Mouse (Mus musculus) inflammation-experienced regulatory T-cells, adult 16 weeks (primary cell): ENCODE measurements around the gene Tnrc6b. TPM values are rescaled to one million over a fixed set of nuclear protein-coding genes. Genes with fewer than 3 reads are reported as not detected.

Source experiments
- polyA plus RNA-seq: library from polyadenylated mRNA; unstranded; fragments of 100-300 nt; shearing (Covaris generic); gene quantifications from one replicate; pipeline ENCODE4 v1.2.1, GENCODE M21; 2017

Gene Tnrc6b
- 69.4 TPM for polyA plus RNA-seq

DNA sequence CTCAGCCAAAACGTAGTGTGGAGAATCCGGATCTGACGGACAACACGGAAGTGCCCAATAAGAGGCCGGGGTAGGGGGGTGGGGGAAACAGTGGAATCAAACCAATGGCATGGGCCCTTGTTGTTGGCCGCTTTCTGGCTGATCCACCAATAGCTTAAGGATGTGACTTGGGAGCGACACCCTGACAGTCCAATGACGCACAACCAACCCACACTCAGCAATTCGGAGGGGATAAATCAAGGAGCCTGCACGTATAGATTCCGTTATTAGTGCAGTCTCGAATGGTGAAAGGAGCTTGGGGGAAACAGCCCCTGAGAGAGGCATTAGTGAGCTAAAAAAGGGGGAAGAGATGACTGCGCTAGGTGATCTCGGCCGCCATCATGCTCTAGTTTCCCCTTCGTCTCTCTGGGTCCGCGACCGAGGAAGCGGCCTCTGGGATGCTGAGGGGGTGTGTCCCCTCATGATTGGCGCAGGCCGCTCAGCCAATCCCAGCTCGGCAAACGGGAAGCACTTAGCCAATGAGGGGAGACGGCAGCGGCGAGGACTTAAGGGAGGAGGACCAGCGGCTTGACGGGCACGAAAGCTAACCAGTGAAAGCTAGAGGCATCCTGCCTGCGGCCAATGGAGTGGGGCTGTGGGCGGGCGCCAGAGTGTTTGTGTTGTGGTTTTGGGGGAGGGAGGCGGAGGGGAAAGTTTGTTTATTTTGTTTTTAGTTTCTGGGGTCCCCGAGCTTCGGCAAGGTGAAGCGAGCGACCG is at the start of gene Tnrc6b:
TSS of gene Tnrc6b (plus strand) at position 706 of the 756 bp plus-strand sequence.

GRCm38 (mm10) chr15:80671295-80672252 is 39.5 kb upstream of the Tnrc6b start, which contains the start of gene Fam83f:
Gene Fam83f (plus strand): TSS chr15:80671847.

DNA sequence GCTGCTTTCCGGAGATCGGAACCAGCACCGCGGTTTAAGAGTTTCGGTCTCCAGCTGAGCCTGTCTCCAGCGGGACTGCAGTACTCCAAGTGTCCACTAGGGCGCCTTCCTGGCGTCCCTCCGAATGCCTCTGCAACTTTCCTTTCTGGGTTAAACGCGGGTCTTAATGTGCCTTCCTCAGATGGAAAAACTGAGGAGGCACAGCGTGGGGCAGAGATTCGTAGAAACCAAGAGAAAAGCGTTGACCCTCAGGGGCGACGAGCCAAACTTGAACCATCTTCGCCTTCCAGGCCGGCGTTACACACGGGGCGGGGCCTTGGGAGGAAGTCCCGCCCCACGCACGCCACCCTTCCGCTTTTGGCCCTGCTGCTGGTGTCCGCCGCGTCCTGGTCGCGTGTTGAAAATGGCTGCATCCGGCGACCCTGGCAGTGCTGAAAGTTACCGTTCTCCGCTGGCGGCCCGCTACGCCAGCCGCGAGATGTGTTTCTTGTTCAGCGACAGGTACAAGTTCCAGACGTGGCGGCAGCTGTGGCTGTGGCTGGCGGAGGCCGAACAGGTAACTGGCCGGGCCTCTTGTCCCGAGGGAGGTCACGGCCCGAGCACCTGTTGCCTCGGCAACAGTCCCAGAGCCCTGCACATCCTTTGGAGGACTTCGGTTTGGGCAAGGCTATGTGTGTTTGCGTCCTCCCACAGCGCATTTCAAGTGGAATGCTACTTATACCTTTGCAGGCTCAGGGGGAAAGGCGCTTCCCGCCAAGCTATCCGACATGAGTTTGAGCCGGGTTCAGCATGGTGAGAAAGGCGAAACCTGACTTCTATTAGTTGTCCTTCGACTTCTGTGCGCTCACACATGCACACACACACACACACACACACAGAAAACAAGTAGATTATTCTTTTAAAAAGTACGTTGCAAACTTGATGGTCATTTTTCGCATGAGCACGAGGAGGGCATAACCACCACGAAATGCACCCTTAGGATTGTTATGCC is 237.3 kb downstream of the Tnrc6b start, which contains the start of gene Adsl:
TSS of gene Adsl (plus strand) at position 346 of the 991 bp plus-strand sequence.

GRCm38 (mm10) chr15:80977620-80978334 is 266.7 kb downstream of the Tnrc6b start, which contains the start of gene Sgsm3:
Gene Sgsm3 (plus strand): TSS chr15:80977765.

Other genes with a start within 250 kb of the Tnrc6b start
- 0.22 TPM for gene Enthd1, start 146.2 kb upstream of the Tnrc6b start, polyA plus RNA-seq
- 57.3 TPM for gene Grap2, start 138.7 kb upstream of the Tnrc6b start, polyA plus RNA-seq
- gene Fam83f, start 39.5 kb upstream of the Tnrc6b start, polyA plus RNA-seq: 0.24 TPM
- 180 TPM for gene Adsl, start 237.2 kb downstream of the Tnrc6b start, polyA plus RNA-seq